Mouse (Mus musculus) common myeloid progenitor, adult 5-6 weeks (primary cell): Measurements from ENCODE around the gene Kif1a. TPM values are rescaled to one million over a fixed set of nuclear protein-coding genes. Genes with fewer than 3 reads are reported as not detected.

Experiments
- ATAC-seq: replicated peaks from 2 replicates; pipeline ENCODE4 v1.8.0; 2016; ENCODE audit warnings: low read depth, mild to moderate bottlenecking, moderate TSS enrichment, inconsistent platforms; ENCODE audit not compliant: poor library complexity, severe bottlenecking
- total RNA-seq: library from RNA; stranded (forward); fragments of 200-1000, 187-1606 nt; gene quantifications from 2 replicates; pipeline ENCODE4 v1.2.3, GENCODE M21; 2017

Gene Kif1a
- total RNA-seq, 1 experiment from 2014 or later = not detected

DNA sequence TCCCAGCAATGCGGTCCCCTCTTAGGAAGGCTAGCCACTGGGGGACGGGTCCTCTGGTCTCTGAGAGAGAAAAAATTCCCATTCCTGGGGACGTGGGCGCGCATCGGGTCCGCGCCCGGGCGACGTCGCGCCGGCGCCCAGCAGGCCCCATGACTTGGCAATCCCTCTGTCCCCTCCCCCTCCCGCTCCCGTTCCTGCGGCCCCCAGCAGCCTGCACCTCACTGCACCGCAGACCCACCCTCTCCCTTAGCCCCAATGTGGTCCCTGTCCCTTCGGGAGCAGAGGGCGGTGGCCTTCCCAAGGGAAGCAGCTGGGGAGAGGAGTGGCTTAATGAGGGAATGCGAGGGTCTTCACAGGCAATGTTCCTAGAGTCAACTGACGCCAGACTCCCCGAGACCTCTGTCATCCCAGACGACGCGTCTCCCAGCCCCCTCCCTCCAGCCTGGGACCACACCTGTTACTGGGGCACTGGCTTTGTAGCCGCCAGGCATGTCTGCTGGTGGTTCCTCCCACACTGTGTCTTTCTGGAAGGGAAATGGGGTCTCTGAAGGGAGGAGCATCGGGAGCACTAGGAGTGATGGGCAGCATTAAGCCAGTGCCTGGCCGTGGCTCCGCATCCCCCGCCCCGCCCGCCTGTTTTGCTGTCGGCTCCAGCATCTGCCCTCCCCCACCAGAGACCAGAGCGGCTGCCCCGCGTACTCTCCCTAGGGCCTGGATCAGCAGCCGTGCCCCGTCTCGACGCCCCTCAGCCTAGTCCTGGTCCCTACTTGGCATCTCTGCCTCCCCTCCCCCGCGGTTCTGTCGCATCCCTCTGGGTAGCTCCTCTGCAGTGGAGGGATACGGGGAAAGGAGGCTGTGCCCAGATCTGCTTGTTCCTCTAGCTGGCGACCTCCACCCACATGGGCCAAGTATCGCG is 917 bp downstream of the Kif1a start:
- 0 out of 2 replicates have a peak, but pooled peaks have one; percentile 19 for ATAC-seq

DNA sequence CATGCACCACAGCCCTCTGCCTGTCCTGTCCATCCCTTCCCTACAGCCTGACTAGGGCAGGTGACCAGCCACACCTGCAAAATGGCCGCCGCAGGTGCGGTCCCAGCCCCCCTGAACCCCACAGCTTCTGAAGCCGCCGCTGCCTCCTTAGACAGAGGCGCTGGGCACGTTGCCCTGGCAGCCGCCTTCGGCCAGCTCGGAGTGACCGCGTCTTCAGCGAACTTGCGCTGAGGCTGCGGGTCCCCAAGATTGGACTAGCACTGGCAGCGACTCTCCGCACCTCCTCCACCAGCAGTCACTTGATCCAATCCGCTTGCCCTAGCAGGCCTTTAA is 1.5 kb downstream of the Kif1a start:
- no peak for ATAC-seq

DNA sequence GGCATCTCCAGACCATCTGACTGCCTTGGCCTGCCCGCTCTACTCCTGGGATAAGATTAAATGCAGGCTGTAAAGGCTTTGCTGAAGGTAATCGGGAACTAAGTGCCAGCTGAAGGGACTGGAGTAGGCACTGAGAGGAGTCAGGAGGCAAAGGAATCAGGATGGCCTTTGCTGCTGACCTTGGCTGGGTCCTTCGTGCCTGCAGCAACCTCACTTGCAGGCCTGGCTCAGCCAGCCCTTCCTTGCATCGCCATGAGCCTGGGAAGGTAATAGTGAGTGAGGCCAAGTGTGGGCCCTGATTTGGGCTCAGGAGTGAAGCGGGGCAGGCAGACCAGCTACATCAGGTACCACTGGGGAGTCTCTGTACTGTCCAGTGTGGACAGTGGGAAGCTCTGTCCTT is 2.8 kb downstream of the Kif1a start:
- no peak for ATAC-seq

DNA sequence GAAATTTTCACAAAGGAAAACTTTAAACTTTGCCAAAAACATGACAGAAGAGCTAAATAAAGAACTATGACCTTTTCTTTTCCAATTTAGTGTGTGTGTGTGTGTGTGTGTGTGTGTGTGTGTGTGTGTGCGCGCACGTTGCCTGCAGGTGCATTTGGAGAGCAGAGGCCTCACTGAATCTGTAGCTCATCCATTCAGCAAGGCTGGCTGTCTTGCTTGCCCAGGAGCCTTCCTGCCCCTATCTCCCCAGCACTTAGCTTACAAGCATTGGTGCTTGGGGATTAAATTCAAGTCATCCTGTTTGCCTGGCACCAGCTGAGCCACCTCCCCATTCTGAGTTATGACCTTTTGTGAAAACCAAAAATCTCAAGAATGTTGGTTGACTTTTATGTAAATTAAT is 9.2 kb downstream of the Kif1a start:
- no peak for ATAC-seq

DNA sequence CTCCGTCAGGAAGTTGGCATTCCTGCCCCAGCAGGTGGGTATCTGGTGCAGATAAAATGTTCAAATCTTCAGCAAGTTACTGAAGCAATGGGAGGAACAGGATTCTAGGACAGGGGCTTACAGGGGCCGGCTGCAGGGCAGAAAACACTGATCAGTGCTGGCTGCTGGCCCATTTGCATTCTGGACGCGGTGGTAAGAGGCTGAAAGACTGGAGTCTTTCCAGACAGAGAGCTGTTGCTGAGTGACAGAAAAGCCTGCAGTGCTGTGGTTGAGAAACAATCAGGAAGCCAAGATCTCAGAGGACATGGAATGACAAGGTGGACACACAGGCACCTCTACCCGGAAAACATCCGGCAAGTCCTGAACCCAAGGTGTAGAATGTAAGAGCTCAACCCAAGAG is 16.6 kb downstream of the Kif1a start:
- no peak for ATAC-seq

DNA sequence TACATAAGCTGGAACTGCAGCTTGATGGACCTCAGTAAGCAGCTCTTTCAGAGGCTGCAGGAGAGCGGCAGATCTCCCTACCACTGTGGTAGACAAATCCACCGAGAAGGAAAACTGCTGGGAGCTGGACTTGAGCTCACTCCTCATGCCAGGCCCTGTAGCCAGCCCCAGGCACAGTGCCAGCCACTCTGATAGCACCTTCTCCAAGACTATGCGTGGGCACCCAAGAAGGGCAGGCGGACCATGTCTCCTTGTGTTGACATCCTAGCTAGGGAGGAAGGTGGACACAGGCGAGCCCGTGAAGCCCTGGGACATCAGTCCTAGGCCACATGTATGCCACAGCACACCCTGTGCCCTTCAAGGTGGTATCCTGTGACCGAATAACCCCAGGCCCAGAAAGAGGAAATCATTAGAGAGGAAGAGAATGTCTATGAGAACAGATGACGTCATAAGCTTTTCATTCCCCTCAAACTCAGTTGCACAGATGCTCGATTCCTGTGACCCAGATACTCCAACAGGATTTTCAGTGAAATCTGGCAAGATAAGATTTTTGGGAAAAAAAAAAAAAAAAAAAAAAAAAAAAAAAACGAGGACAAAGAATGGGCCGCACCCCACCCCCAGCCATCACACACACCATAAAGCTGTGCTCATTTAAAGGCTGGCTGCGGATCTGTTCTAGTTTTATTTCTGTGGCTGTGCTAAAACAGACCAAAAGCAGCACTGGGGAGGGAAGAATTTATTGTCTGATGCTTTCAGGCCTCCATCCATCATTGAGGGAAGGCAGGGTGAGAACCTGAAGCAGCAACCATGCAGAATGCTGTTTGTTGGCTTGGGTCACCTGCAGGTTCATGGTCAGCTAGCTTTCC is 18.1 kb downstream of the Kif1a start:
- no peak for ATAC-seq

DNA sequence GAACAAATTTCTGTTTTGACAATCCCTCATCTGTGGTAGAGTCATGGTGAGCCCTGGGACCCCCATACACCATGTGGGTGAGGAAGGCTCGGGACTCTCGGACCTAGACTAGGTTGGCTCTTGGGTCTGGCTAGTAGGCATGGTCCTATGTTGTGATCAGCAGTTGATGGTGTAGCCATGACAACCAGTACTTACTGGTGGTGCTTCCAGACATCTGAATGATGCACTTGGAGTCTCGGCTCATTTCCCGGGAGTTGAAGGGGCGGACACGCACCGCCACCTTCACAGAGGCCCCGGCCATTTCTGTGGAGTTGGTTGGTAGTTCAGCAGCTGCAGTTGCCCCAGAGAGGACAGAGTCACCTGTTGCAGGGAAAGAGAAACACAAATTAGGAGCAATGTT is 19.6 kb downstream of the Kif1a start:
- ATAC-seq = no peak

DNA sequence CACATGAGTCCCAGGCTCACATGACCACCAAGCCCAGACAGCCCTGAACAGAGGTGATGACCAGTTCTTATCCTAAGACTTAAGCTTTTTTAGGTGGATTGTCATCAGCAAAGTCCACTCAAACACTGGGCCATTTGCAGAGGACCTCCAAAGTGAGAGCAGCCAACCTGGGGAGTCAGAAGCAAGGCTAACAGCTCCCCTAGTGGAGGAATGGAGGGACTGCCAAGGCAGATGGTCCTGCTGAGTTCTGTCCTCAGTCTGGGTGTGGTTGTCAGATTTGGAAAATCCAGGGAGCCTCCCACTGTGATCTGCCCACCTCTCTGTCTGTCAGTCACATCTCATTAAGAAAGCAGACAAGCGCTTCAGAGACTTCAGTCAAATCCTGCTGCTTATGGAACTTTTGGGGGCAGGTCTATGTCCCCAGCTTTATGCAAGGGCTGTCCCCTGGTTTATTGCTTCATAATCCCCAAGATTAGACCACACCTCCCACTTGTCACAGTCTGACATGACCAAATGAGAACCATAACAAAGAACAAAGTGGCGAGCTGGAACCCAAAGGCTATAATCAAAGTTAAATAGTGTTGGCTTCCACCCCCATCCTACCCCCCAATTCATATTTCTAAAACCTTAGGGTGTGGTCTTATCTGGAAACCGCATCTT is 20.7 kb downstream of the Kif1a start:
- peak; percentile 84 for ATAC-seq

DNA sequence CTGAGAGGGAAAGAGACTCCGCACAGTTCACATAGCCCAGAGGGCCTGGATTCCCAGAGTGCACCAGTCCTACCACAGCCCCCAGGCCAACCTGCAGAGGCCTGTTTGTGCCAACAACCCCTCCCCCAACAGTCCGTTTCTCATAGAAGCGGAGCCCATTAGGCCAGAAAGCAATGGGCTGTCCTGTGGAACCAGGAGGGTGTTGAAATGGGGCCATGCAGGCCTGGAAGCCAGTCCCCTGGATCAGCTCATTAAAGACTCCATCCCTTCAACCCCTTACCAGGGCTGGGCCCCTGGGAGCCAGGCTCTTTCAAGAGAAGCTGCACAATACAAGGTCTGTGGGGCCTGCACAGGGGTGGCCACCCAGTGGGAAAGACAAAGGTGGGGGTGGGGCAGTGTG is 22.1 kb downstream of the Kif1a start:
- ATAC-seq = no peak

DNA sequence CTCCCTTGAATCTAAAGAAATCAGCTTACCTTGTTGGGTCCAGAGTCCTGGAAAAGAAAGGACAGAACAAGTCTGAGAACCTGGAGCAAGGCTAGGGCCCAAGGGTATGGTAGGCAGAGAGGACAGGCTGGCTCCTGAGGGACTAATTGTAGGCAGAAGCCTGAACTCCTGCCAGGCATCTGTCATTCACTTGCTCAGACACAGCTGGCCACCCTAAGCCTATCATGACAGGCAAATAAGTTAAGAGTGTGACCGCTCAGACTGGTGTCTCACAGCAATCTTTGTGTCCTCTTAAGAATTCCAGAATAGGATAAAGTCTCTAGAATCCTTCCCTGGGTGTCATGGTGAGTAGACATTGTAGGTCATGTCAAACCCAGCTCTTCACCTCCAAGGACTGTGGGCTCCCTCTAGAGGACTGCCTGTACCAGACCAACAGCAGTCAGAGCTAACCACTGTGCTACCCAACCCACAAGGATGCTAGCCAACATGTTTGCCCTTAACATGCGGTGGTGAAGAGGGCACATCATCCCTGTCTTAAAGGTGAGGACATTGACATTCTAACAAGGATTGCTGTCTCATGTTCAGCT is 29.4 kb downstream of the Kif1a start:
- no peak for ATAC-seq

DNA sequence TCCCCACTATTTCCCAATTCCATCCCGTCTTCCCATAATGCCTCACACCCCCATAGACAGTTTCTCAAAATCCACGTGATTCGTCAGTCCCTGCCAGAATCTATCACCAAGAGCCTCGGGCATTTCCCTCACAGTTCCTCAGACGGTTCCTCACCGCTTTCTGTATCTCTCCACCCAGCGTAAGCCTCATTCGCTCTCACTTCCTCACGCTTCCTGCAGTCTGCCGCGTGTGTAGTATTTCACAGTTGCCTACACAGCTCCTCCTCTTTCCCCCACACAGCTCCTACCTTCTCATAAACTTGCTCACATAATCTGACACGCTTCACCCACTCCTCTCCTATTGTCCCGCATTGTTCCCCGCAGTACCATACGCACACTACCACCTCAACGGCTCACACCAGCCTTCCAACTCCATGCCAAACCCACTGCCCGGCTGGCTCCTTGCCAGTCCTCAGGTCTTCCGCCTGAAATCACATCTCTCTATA is 30.2 kb downstream of the Kif1a start:
- ATAC-seq = peak; percentile 91

DNA sequence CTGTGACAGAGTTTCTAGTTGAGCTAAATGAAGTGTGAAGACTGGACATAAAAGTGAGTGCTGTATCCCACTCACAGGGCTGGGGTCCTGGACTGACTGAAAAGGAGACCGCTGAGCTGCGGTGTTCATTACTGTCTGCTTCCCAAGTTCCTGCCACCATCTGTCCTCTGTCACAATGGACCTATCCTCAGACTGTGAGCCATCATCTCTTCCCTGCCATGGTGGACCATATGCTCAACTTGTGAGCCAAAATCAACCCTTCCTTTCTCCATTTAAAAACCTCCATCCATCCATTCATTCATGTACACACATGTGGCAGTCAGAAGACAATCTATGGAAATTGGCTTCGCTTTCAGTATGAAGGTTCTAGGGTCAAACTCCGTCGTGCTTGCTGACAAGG is 30.9 kb downstream of the Kif1a start:
- ATAC-seq = no peak

DNA sequence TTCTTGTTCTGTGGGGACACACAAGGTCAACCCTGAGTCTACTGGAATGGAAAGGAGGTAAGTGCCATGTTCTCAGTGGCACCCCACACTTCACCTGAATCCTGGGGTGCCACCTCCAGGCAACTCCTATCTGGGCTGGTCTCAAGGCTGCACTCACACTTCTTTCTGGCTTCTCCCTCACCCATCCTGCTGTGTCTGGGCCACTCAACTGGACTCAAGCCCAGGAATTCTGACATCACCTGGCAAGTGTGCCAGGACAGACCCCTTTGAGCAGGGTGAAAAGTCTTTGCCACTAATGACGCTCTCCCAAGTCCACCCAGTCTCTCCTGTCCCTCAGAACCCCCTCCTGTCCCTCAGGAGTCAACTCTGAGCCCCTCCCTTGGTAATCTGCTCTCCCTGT is 33.2 kb downstream of the Kif1a start:
- no peak for ATAC-seq

DNA sequence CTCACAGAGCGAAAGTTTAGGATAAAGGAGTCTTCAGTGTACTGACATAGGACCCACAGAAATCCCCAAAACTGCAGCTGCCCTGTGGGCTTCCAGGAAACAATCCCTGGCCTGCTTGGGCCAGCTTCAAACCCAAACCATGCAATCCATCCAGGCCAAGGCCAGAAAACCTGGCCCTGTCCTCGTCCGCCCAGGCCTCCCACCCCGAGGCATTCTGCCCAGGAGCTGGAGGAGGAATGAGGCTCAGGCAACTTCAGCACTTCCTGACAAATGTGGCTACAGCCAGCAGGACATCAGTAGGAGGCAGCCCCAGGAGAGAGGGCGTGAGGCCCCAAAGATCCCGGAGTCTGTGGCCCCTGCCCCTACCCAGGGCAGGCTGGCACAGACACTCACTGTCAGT is 36.1 kb downstream of the Kif1a start:
- no peak for ATAC-seq

DNA sequence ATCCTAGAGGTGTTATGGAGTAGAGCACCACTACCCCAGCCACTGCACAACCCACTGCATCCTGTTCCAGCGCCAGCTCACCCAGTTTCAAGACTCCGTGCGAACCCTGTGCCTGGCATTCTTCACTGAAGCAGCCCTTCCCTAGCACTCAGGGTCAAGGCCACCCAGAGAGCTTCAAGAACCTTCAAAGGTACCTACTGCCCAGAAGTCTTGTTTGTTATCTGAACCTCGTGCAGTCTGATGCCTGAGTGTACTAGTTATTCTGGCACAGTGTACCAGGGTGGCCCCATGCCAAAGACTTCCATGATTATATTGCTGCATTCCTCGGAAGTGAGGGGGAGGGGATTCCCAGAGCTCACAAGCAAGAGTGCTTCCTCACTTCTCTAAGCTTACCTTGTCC is 38.1 kb downstream of the Kif1a start:
- ATAC-seq = no peak

DNA sequence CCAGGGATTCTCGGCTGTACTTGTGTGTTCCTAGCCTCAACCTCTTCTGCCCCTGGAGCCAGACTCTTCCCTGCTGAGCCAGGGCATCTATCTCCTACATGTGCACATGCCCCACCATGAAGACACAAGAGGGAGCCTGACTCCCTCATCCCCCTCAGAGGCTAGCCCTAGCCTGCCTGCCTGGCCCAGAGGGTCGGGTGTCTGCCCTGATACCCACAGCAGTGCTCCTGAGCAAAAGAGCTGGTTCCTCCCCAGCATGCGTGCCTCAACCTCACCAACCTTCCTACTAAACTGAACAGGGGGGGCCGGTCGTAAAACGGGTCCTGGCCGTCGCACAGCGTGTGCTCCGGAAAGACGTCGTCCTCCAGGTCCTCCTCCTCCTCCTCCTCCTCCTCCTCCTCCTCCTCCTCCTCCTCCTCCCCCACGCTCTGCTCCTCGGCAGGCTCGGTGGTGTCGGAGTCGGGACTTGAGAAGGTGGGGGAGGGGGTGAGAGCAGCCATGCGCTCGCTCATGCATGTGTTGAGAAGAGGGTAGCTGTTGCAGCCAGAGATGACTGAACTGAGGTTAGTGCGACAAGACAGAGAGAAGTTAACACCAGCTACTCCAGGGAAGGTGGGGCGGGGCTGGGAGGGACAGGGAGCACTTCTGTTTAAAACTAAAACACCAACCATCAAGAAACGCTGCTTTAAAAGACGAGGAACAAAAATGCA is 50.5 kb downstream of the Kif1a start:
- no peak for ATAC-seq

DNA sequence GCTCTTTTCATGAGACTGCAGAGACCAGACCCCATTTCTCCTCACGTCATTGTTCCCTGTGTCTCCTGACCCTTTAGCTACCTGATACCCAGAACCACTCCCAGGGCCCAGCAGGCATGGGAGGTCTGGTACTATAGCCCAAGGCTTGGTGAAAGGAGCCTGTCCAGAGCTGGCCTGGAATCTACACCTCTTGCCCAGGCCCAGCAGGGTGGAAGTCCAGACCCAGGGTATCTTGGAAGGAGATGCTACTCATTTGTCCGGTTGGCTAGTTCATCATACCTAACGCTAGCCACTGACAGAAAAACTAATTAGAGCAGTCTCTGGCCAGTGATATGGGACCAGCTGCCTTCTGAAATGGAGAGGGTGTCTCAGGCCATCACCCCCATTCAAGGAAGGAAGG is 51.7 kb downstream of the Kif1a start:
- ATAC-seq = no peak

DNA sequence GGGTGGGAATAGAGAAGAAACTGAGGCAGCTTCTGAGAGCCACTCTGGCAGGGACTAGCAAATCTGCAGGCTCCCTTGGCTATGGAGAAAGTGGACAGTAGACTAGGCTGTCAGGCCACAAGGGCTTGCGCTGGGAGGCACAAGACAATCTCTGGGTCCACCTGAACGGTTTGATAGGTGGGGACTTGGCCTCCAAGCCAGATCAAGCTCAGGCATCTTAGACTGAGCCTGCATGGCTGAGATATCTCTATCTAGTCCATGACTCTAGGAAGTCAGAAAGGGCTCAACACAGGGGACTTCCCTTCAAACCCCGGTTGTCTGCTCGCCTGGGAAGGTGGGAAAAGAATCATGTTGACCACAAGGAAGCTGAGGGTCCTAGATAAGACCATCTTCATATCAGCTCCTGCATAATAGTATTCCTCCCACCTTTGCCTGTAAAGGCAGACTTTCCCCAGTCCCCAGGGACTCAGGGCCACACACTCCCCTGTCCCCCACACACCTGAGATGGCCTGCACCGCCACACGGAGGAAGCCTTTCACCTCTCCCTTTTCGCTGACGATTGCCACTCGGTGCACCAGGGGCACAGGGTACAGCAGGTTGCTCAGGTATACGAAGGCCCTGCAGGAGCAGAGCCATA is 55.5 kb downstream of the Kif1a start:
- ATAC-seq = no peak

DNA sequence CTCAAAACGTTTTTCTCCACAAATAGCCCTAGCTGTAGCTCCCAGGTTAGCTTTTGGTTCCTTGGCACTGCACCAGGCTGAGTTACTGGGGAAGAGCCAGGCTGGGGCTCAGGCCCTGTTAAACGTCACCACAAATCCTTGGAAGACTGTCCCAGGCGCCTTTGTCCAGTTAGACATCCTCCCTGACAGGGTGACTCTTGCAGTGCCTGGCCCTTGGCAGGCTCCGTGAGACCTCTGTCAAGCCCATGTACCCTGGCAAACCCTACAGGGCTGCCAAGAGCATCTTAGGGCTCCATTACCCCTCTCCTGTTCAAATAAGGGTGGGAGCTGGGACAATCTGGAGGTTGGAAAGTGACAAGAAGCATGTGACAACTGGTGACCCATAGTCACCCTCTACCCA is 65.8 kb downstream of the Kif1a start:
- ATAC-seq = no peak
